Mouse (Mus musculus): ENCODE data around the gene Uaca.

Gene Uaca

DNA sequence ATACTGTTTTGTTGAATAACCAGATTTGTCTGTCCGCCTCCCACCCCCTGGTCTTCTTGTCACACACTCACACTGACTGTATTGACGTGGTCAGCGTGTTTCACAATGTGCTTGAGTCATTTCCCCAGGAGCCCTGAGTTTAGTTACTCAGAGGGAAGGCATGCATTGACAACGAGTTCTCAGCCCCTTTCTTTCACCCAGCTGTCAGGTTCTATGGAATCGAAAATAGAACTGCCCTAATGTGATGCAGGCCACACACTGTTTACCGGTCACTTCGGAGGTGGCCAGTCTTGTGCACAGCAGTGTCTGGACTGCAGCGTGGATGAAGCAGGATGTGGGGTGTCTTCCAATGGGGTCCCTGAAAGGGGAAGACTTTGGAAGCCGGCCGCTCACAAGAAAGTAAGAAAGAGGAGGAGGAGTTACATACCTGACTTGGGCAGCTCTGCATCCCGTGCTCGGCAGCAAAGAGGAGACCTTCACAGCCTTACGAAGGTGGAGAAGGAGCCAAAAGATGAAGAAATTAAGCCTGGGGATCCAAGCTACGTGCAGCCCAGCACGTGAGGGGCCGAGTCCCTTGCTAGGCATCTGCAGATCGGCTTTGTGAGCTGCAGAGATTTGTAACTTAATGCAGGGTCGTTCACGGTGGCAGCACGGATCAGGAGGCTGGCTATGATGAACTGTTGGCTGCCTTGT lies 43.3 kb downstream of the Uaca start:
- DNase-seq (ENCODE audit: low spot score in 2 of 2), result peak; percentile 47 to 69

DNA sequence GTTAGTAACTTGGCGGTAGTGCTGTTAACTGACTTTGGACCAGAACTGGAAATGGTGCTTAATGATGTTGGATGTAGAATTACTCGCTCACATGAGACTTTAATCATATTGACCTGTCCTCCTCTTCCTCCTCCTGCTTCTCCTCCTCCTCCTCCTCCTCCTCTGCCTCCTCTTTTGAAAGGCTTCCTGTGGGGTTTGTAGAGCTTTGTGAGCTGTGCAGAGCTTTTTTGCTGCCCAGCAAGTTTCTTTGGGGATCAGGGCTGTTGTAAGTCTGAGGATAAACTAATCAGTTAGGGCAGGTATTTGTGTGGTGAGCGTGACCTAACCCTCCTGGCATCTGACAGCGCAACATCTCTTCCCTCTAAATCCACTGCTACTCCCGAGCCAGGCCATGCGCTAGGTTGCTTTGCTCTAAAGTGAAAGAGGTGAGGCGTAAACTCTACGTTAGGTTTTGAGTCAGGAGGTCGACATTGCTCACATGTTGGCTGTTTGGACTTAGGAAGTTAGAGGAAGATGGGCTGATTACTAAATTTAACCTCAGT lies 44.1 kb downstream of the Uaca start:
- no peak for DNase-seq (ENCODE audit: low spot score in 2 of 2)

DNA sequence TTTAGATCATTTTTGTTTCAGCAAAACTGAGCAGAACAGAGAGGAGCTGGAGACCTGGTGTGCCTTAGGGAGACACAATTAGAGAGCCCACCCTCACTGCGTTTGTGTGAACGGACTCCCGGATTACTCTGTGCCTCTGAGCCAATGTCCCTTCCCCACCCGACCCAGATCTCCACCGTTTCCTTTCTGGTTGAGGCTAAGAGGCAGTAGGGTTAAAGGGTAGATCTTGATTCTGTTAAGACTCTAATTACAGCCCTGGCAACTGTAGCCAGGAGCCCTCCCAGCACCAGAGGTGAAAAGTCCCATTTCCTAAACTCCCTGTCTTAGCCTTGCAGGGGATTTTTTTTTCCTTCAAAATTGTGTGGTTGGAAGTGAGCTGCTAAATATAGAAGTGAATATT lies 47.1 kb downstream of the Uaca start:
- no peak for DNase-seq (ENCODE audit: low spot score in 2 of 2)

DNA sequence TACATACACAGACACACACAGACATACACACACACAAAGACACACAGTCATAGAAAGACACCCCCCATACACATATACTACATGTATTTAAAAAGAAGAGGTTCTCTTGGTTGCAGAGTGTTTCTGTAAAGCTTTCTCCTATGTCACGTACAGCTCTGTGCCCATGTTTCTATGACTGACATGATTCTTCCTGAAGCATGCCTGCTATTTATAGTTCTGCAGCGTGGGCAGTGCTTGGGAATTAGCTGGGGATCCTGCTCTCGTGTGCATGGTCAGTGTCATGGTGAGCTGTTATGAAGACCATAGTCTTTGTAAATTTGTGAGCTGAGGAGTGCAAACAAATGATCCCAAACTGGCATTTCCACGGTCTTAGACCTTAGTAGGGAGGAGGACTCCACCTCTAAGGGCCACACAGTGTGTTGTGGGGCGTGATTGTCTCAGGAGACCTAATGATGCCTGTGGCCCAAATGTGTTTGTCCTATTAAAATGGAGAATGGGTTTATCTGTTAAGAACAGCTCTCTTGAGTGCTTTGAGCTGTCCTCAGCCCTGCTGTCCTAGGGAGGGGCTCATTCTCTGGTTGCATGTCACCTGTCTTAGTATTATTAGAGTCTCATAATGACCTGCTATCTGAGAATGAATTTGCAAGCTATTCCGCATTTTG lies 49.2 kb downstream of the Uaca start:
- DNase-seq (ENCODE audit: low spot score in 2 of 2), result no peak

DNA sequence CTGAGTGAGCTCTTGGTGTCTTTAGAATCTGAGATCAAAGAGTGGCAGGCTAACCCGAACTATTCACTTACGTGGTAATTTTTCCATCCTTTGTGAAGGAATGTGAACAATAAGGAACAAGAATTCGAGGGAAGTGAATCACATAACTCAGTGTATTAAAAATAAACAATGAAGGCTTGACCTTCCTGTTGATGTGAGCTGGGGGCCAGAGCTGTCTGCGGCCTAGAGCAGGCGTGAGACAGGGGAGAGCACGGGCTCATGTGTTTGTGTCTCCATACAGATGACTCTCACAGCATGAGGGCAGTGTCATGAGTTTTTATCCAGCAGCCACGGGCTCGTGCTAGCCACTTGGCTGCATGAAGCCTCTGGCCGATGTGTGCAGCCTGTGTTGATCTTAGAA lies 54.4 kb downstream of the Uaca start:
- DNase-seq (ENCODE audit: low spot score in 2 of 2), result no peak

DNA sequence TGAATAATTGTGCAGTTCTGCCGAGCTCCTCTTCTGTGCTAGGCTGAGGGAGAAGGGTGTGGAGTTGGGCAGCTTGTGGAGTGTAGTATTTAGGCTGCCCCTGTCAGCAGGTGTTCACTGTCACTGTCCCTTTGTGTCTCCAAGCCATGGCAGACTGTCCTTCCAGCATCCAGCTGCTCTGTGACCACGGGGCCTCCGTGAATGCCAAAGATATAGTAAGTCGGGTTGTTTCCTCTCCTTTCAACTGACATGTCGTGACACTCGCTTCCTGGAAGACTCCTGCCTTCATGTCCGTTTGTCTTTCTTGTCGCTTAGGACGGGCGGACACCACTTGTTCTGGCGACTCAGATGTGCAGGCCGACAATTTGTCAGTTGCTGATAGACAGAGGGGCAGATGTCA lies 55.6 kb downstream of the Uaca start:
- no peak for DNase-seq (ENCODE audit: low spot score in 2 of 2)

DNA sequence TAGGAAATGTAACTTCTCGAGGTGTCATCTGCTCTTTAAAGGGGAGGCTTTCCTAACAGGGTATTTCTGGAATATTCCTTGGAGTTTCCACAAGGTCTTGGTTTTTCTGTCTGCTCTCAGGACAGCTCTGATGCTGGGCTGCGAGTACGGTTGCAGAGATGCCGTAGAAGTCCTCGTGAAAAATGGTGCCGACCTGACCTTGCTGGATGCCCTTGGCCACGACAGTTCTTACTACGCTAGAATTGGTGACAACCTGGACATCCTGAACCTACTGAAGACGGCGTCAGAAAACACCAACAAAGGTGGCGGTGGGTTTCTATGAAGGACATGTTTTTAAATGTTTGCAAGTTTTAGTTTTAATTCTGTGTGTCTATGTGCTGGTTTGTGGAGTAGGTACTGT lies 59.9 kb downstream of the Uaca start:
- DNase-seq (ENCODE audit: low spot score in 2 of 2), result no peak

DNA sequence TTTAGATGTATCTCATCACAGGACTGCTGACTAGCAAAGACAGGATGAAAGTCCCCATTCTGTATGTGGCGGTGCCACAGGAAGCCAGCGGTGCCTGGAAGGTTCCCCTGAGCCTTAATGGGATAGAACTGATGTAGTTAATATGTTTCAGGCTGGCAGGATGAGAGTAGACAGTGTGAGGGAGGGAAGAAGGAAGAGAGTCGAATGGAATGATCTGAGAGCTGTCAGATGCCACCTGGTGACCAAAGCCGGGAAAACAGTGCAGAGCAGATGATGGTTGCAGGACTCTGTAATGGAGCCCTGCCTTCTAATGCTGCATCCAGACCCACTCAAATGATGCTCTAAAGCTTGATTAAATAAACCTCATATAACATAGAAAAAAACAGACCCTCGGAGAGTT lies 63.5 kb downstream of the Uaca start:
- peak; percentile 44 to 62 for DNase-seq (ENCODE audit: low spot score in 2 of 2)

DNA sequence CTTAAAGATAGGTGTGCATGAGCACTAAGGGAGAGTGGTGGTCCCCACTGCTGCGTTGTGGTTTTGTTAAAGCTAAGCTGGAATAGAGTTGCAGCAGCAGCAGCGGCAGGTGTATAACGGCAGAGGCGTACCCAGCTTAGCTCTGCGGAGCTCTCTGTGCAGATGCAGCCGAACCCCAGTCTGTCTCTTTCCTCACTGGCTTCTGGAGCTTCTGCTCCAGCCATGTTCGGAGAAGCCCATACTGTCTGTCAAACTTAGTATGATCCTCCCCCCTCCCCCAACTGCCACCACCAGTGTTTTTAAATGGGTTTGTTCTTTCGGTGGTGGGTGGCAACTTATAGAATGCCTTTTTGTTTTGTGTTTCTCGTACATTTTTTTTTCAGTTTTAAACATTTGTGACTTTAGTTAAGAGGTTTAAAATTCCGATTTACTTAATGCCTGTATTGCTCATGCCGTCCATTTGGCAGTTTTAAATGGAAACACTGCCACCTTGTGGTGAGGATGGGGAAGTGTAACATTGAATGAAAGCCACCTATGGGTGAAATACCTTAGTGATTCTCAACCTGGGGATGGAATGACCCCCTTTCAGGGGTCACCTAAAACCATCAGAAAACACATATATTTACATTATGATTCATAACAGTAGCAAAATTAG lies 64.1 kb downstream of the Uaca start:
- DNase-seq (ENCODE audit: low spot score in 2 of 2), result no peak

DNA sequence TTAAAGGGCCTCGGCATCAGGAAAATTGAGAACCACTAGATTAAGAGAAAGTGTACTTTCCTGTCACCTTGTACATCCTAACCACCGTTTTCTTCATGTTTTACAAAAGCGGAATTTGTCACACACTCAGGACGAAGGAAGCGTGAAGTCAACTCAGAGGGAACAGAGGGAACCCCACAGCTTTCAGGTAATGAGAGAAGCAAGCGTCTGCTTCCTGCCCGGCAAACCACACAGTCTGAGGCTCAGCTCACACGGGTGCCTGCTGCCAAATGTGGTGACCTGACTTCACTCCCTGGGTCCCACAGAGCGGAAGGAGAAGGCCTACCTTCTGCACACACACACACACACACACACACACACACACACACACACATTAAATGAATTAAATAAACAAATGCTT lies 64.7 kb downstream of the Uaca start:
- no peak for DNase-seq (ENCODE audit: low spot score in 2 of 2)

DNA sequence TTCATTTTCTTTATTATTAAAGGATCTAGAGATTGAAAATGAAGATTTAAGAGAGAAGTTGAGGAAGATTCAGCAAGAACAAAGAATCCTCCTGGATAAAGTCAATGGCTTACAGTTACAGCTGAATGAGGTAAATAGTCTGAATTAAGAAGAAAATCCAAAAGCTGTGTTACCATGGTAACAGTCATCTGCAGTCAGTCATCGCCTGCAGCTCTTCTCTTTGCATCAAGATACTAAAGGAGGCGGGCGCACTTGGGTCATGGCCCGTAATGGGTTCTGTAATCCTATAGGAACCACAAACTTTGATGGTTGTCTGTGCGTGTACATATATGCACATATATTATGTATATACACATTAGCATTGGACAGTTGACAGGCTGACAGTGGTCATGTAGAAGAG lies 66.7 kb downstream of the Uaca start:
- no peak for DNase-seq (ENCODE audit: low spot score in 2 of 2)

DNA sequence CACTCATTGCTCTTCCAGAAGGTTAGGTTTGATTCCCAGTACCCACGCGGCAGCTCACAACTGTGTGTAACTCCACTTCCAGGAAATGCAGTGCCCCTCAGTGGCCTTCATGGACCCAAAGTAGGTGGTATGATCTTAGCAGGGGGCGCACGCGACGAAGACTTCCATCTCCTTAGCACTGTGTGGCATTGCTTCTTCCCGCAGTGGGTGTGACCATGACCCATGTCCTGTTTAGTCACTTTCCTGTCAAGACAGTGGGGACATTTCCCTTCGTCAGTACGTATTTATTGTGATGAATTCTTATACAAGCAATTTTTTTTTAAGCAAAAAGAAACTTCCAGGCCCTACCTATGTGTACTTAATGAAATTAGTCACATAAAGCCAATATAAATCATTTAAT lies 70.3 kb downstream of the Uaca start:
- DNase-seq (ENCODE audit: low spot score in 2 of 2), result no peak

DNA sequence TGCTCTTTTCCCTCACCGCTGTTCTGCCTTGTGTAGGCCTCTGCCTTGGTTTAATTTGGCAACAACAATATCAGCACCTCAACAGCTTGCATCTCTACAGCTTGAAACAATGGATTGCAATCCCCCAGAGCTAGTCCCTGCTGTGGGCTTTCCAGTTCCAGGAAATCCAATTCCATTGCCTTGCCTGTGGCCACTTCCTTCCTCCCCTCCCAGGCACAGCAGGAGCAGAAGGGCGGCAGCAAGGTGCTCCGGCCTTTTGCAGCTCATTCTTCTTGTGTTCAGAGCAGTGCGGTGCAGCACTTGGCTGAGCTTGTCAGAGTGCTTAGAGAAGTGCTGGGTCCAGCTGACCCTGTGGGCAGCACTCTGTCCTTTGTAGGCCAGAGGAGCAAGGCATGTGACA lies 71.5 kb downstream of the Uaca start:
- DNase-seq (ENCODE audit: low spot score in 2 of 2), result no peak

DNA sequence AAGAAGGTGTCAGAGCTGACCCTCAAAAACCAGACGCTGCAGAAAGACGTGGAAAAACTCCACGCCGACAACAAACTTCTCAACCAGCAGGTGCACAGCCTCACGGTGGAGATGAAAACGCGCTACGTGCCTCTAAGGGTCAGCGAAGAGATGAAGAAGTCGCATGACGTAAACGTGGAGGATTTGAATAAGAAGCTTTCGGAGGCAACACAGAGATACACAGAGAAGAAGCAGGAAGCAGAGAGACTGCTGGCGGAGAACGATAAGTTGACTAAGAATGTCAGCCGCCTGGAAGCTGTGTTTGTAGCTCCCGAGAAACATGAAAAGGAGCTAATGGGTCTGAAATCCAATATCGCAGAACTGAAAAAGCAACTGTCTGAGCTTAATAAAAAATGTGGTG lies 76.1 kb downstream of the Uaca start:
- DNase-seq (ENCODE audit: low spot score in 2 of 2), result no peak

DNA sequence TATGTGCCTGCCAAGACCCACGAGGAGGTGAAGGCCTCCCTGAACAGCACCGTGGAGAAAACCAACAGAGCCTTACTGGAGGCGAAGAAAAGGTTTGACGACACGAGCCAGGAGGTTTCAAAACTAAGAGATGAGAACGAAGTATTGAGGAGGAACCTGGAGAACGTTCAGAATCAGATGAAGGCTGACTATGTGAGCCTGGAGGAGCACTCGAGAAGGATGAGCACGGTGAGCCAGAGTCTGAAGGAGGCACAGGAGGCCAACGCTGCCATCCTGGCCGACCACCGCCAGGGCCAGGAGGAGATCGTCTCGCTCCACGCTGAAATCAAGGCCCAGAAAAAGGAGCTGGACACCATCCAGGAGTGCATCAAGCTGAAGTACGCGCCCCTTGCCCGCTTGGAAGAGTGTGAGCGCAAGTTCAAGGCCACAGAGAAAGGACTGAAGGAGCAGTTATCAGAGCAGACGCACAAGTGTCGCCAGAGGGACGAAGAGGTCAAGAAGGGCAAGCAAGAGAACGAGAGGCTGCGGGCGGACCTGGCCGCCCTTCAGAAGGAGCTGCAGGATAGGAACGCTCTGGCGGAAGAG lies 76.7 kb downstream of the Uaca start:
- no peak for DNase-seq (ENCODE audit: low spot score in 2 of 2)

DNA sequence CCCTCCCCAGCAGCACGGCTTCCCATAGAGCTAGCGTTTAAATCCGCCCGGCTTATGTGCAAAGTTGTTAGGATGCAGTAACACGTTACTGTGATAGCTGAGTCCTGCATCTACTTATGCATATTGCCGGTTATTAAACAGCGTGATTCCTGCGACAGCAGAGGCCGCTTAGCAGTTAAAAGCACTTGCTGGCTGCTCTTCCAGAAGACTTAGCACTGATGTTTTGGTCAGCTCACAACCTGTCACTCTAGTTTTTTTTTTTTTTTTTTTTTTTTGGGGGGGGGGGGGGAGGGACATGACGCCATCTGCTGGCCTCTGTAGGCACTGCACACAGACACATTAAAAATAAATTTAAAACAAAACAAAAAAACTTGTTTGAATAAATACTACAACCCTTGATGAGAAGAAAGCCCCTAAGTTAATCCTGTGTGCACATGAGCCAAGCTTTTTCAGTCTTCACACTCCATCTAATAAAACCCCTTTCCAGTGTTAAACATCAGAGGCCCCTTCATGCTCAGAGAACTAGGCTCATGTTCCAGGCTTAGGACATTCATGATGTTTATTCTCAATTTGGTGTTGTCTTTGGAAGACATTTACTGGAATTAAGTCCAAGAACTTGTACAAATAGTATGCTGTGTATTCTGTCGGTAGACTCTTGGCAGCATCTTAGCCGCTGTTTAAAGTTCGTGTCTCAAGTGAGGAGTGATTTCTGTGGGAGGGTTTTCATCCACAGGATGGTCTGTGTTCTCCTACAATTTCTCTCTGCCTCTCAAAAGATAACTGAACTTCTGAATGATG lies 79.1 kb downstream of the Uaca start:
- DNase-seq (ENCODE audit: low spot score in 2 of 2), result no peak

DNA sequence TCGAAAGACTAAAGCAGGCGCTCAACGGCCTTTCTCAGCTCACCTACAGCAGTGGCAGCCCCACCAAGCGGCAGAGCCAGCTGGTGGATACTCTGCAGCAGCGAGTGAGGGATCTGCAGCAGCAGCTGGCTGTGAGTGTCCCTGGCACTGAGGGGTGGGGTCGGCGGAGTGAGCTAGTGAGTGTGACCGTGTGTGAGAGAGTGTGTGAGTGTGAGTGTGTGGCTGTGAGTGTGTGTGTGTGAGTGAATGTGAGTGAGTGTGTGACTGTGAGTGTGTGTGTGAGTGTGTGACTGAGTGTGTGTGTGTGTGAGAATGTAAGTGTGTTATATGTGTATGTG lies 79.7 kb downstream of the Uaca start:
- no peak for DNase-seq (ENCODE audit: low spot score in 2 of 2)

DNA sequence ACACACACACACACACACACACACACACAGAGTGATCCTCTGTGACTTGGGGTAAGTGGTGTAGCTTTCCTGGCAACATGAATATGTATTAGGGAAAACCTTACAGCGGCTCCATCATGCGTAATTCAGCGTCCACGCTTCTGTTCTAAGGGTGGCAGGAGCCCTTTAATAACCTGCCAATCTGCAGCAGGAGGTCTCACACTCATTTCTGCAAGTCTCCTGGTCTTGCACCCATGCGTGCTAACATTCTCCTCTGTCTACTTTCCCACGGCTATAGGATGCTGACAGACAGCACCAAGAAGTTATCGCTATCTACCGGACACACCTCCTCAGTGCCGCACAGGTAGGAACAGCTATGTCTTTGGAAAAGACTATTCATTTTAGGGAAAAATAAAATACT lies 81.7 kb downstream of the Uaca start:
- no peak for DNase-seq (ENCODE audit: low spot score in 2 of 2)

DNA sequence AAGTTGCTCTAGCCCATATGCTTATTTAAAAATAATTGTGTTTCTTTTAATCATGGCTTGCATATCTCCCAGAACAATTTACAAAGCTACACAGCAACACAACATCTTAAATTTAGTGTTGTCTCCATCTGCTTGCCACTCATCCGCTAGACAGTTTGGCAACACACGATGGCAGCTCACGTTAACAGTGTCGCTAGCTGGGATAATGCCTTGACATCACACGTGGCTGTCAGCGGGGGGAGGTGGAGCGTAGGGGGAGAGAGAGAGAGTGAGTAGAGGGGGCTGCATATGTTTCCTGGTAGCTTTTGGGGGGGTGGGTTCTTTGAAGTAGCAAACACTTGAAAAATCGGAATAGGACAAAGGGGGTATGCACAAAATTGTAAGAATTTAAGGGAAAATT lies 82.2 kb downstream of the Uaca start:
- no peak for DNase-seq (ENCODE audit: low spot score in 2 of 2)

DNA sequence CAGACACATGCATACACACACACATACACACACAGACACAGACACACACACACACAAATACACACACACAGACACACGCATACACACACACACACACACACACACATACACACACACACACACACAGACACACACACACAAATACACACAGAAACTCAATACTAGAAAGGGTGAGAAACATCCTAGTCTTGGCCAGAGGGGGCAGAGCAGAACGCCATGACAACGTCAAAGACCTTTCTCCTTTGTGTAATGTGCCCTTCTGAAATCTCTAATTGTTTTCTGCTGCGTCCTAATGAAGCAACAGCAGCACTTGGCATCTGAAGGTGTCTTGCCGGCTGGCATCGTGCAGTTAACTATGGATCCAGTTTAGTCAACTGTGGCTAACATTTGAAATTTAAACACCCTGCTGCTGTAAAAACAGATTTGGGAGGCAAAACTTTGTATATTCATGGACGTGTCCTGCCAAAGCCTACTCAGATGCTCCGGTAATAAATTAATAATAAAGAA lies 83.8 kb downstream of the Uaca start:
- DNase-seq (ENCODE audit: low spot score in 2 of 2), result no peak

DNA sequence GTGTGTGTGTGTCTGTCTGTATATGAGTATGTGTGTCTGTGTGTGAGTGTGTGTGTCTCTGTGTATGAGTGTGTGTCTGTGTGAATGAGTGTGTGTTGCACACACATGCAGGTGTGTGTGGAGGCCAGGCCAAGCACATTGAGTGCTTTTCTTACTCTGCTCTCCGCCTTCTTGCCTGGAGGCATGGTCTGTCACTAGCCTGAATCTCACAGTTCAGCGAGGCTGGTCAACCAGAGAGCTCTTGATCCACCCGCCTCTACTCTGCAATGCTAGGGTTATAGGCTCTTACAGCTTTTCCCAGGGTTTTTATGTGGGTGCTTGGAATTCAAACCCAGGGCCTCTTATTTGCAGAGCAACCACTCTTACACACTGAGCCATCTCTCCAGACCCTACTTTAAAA lies 84.3 kb downstream of the Uaca start:
- DNase-seq (ENCODE audit: low spot score in 2 of 2), result no peak

DNA sequence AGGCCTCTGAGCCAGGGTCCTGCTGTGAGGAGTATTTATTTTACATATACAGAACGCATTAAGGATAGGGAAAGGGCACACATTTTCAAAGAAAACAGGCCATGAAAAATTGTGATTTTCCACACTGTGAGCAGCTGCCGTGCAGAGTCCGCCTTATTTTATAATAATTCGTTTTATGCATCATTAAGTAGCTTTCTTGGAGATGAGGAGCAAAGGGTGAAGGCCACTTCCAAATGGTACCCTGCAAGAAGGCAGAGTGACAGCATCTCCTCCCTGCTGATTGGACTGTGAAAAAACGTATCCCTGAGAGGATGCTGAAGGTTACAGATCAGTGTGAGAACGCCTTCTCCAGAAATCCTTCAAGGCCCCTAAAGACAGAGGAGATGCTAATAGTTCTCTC lies 90.8 kb downstream of the Uaca start:
- no peak for DNase-seq (ENCODE audit: low spot score in 2 of 2)

Measured in urinary bladder, postnatal 36 days (tissue).